Mouse (Mus musculus) CH12.LX (cell line): ENCODE measurements at regions not wholly inside any gene's neighbourhood (a gene's known extent, or its start where the extent isn't known, plus 50 kb on each side); places are given as distances from the start of the nearest gene placed in this dataset.

Experiments used
- DNase-seq: peaks from one replicate; pipeline ENCODE4 v3.0.0-alpha.2; 2013; ENCODE audit errors: extremely low read depth
- H3K27ac ChIP-seq: 2 replicates; pipeline ENCODE4 v1.5.1; 2012; ENCODE audit warnings: low read depth, mild to moderate bottlenecking, control low read depth, moderate library complexity; ENCODE audit not compliant: insufficient read depth
- H3K27me3 ChIP-seq: replicated peaks from 2 replicates; pipeline ENCODE3; 2012; ENCODE audit warnings: inconsistent platforms
- H3K36me3 ChIP-seq, 2 experiments: replicated peaks in 1 of 2; 2 replicates each; pipeline versions ENCODE3 to v1.6.1; 2012; ENCODE audit warnings: inconsistent platforms in 1 of 2, low read length in 1 of 2, mild to moderate bottlenecking in 1 of 2, mixed read lengths in 1 of 2, moderate library complexity in 1 of 2; ENCODE audit not compliant: control insufficient read depth in 1 of 2, insufficient read depth in 1 of 2
- H3K4me1 ChIP-seq, 2 experiments: 2 replicates each; pipeline ENCODE4 v1.6.1; 2012; ENCODE audit warnings: inconsistent platforms in 1 of 2, moderate library complexity in 1 of 2; ENCODE audit not compliant: insufficient read depth in 2 of 2, control insufficient read depth in 1 of 2
- H3K4me2 ChIP-seq: 2 replicates; pipeline ENCODE4 v1.6.1; 2012; ENCODE audit warnings: low read depth, mild to moderate bottlenecking, control low read depth; ENCODE audit not compliant: poor library complexity, insufficient read depth, severe bottlenecking
- H3K4me3 ChIP-seq, 3 experiments: fragments of 150-350 bp in 1 of 3; sonication (generic) in 1 of 3; replicated peaks in 1 of 3; 2 replicates each; pipeline versions ENCODE3 to v1.5.1; 2011 to 2012; ENCODE audit warnings: low read depth in 2 of 3, low read length in 2 of 3, mild to moderate bottlenecking in 2 of 3, moderate library complexity in 2 of 3, control low read depth in 1 of 3, improper control_type of control experiment in 1 of 3, inconsistent platforms in 1 of 3, mixed read lengths in 1 of 3; ENCODE audit not compliant: poor library complexity in 1 of 3
- H3K79me2 ChIP-seq: replicated peaks from 2 replicates; pipeline ENCODE4 v1.6.1; 2012; ENCODE audit warnings: mild to moderate bottlenecking, moderate library complexity; ENCODE audit not compliant: control insufficient read depth, poor library complexity, insufficient read depth, severe bottlenecking; ENCODE audit errors: extremely low read depth
- H3K9ac ChIP-seq: 2 replicates; pipeline ENCODE4 v1.6.1; 2012; ENCODE audit warnings: low read depth, mild to moderate bottlenecking, control low read depth, moderate library complexity; ENCODE audit not compliant: insufficient read depth
- H3K9me3 ChIP-seq: replicated peaks from 2 replicates; pipeline ENCODE3; 2012; ENCODE audit warnings: low read length, inconsistent platforms, mixed read lengths
- BHLHE40 ChIP-seq: IDR thresholded peaks from 2 replicates; pipeline ENCODE4 v1.6.1; 2011; ENCODE audit warnings: mild to moderate bottlenecking, low read depth, low read length, improper control_type of control experiment
- CHD2 ChIP-seq: IDR thresholded peaks from 2 replicates; pipeline ENCODE4 v1.6.1; 2011; ENCODE audit warnings: low read length, improper control_type of control experiment
- E2F4 ChIP-seq: IDR thresholded peaks from 2 replicates; pipeline ENCODE4 v1.6.1; 2011; ENCODE audit warnings: low read depth, low read length, improper control_type of control experiment; ENCODE audit not compliant: insufficient replicate concordance
- ELF1 ChIP-seq: IDR thresholded peaks from 2 replicates; pipeline ENCODE4 v1.6.1; 2014; ENCODE audit warnings: low read depth, mild to moderate bottlenecking, inconsistent platforms, low read length, improper control_type of control experiment
- ETS1 ChIP-seq: conservative IDR thresholded peaks from 2 replicates; pipeline ENCODE4 v1.6.1; 2012; ENCODE audit warnings: low read depth, mild to moderate bottlenecking, inconsistent platforms, low read length, improper control_type of control experiment, moderate library complexity
- GABPA ChIP-seq: IDR thresholded peaks from 2 replicates; pipeline ENCODE4 v1.6.1; 2012; ENCODE audit warnings: low read depth, low read length, improper control_type of control experiment, inconsistent platforms; ENCODE audit not compliant: insufficient replicate concordance
- IRF4 ChIP-seq: IDR thresholded peaks from 2 replicates; pipeline ENCODE4 v1.6.1; 2014; ENCODE audit warnings: low read depth, mild to moderate bottlenecking, inconsistent platforms, low read length, improper control_type of control experiment
- JUN ChIP-seq: IDR thresholded peaks from 2 replicates; pipeline ENCODE4 v1.6.1; 2011; ENCODE audit warnings: low read depth, mild to moderate bottlenecking, low read length, improper control_type of control experiment, moderate library complexity; ENCODE audit not compliant: insufficient read depth
- MAFK ChIP-seq: IDR thresholded peaks from 2 replicates; pipeline ENCODE4 v1.6.1; 2011; ENCODE audit warnings: low read length, improper control_type of control experiment; ENCODE audit not compliant: insufficient replicate concordance
- MAX ChIP-seq: IDR thresholded peaks from 2 replicates; pipeline ENCODE4 v1.6.1; 2011; ENCODE audit warnings: low read length, improper control_type of control experiment
- MAZ ChIP-seq: IDR thresholded peaks from 2 replicates; pipeline ENCODE4 v1.6.1; 2012; ENCODE audit warnings: low read depth, mild to moderate bottlenecking, inconsistent platforms, low read length, improper control_type of control experiment, moderate library complexity
- MEF2A ChIP-seq: IDR thresholded peaks from 2 replicates; pipeline ENCODE4 v1.6.1; 2014; ENCODE audit warnings: low read depth, mild to moderate bottlenecking, inconsistent platforms, low read length, improper control_type of control experiment, borderline replicate concordance
- MXI1 ChIP-seq: IDR thresholded peaks from 2 replicates; pipeline ENCODE4 v1.6.1; 2011; ENCODE audit warnings: mild to moderate bottlenecking, low read depth, low read length, improper control_type of control experiment
- NELFE ChIP-seq: IDR thresholded peaks from 2 replicates; pipeline ENCODE4 v1.6.1; 2011; ENCODE audit warnings: low read depth, low read length, improper control_type of control experiment
- PAX5 ChIP-seq: IDR thresholded peaks from 2 replicates; pipeline ENCODE4 v1.6.1; 2012; ENCODE audit warnings: low read length, inconsistent platforms, mixed read lengths
- POLR2AphosphoS2 ChIP-seq: IDR thresholded peaks from 2 replicates; pipeline ENCODE4 v1.6.1; 2011; ENCODE audit warnings: low read depth, low read length, improper control_type of control experiment
- RAD21 ChIP-seq: IDR thresholded peaks from 2 replicates; pipeline ENCODE4 v1.6.1; 2011; ENCODE audit warnings: low read depth, mild to moderate bottlenecking, low read length, improper control_type of control experiment, moderate library complexity
- RCOR1 ChIP-seq: conservative IDR thresholded peaks from 2 replicates; pipeline ENCODE4 v1.6.1; 2012; ENCODE audit warnings: low read depth, mild to moderate bottlenecking, inconsistent platforms, low read length, improper control_type of control experiment
- SIN3A ChIP-seq: IDR thresholded peaks from 2 replicates; pipeline ENCODE4 v1.6.1; 2012; ENCODE audit warnings: low read length, improper control_type of control experiment, inconsistent platforms
- TBP ChIP-seq: conservative IDR thresholded peaks from 2 replicates; pipeline ENCODE4 v1.6.1; 2011; ENCODE audit warnings: low read depth, low read length, improper control_type of control experiment
- TCF12 ChIP-seq: IDR thresholded peaks from 2 replicates; pipeline ENCODE4 v1.6.1; 2014; ENCODE audit warnings: low read depth, mild to moderate bottlenecking, inconsistent platforms, low read length, improper control_type of control experiment
- USF1 ChIP-seq: IDR thresholded peaks from 2 replicates; pipeline ENCODE4 v1.6.1; 2014; ENCODE audit warnings: low read depth, mild to moderate bottlenecking, inconsistent platforms, low read length, improper control_type of control experiment
- USF2 ChIP-seq: conservative IDR thresholded peaks from 2 replicates; pipeline ENCODE4 v1.6.1; 2011; ENCODE audit warnings: low read depth, low read length, improper control_type of control experiment
- ZMIZ1 ChIP-seq: IDR thresholded peaks from 2 replicates; pipeline ENCODE4 v1.6.1; 2012; ENCODE audit warnings: low read depth, mild to moderate bottlenecking, inconsistent platforms, low read length, improper control_type of control experiment
- ZNF384 ChIP-seq: IDR thresholded peaks from 2 replicates; pipeline ENCODE4 v1.6.1; 2012; ENCODE audit warnings: low read depth, low read length, improper control_type of control experiment, inconsistent platforms
- dilution Hi-C: fragments of 300-500 bp; cut with MboI; formaldehyde crosslinking; loops from 2 replicates; pipeline ENCODE4 v1.14.3; 2020; ENCODE audit warnings: low sequenced_read_pairs; ENCODE audit not compliant: extremely low pct_unique_long_range_greater_than_20kb, extremely low pct_ligation_motif_present
- in situ Hi-C: fragments of 300-500 bp; cut with MboI; formaldehyde crosslinking; loops from 3 replicates; pipeline ENCODE4 v1.14.3; 2019; ENCODE audit warnings: low sequenced_read_pairs, low pct_ligation_motif_present, low pct_unique_long_range_greater_than_20kb, mixed read lengths

- Histone ChIP-seq H3K4me1 (peaks cover 0 to 10% of the 10 kb centered on the region in 2 experiments; a peak in 3 of 4 replicates), H3K9me3 (no peaks in the 10 kb centered on the region), H3K4me3 (no peak overlapping the region), H3K27me3 (no peaks in the 10 kb centered on the region), H3K79me2 (no peaks in the 10 kb centered on the region), H3K4me2 (no peak overlapping the region), H3K9ac (no peak overlapping the region), H3K36me3 (no peaks in the 10 kb centered on the region), H3K27ac (no peak overlapping the region)
- dilution Hi-C loops (no loop called here), in situ Hi-C loops (no loop called here)
- no peak for TF ChIP-seq E2F4
- no peak for TF ChIP-seq MAX
- no peak for TF ChIP-seq RCOR1
- TF ChIP-seq TCF12, result no peak
- TF ChIP-seq TBP, result no peak
- no peak for TF ChIP-seq MAZ
- no peak for TF ChIP-seq POLR2AphosphoS2
- TF ChIP-seq ELF1, result no peak
- no peak for TF ChIP-seq RAD21
- TF ChIP-seq MAFK, result no peak
- TF ChIP-seq USF1, result no peak
- no peak for TF ChIP-seq ETS1
- TF ChIP-seq ZMIZ1, result no peak
- no peak for TF ChIP-seq IRF4
- no peak for TF ChIP-seq PAX5
- no peak for TF ChIP-seq MXI1
- no peak for TF ChIP-seq MEF2A
- no peak for TF ChIP-seq CHD2
- no peak for TF ChIP-seq USF2
- no peak for DNase-seq
Measured at GRCm38 (mm10) chr17:85859926-85860707, 172.0 kb upstream of the Six2 start.

- in situ Hi-C loops (no loop called here), dilution Hi-C loops (no loop called here)
- Histone ChIP-seq H3K4me2 (no peak overlapping the region), H3K9ac (no peak overlapping the region), H3K4me1 (peaks cover 0 to 3% of the 10 kb centered on the region in 2 experiments; a peak in 2 of 4 replicates), H3K79me2 (no peaks in the 10 kb centered on the region), H3K27ac (no peak overlapping the region), H3K36me3 (no peaks in the 10 kb centered on the region), H3K27me3 (no peaks in the 10 kb centered on the region), H3K4me3 (no peak overlapping the region), H3K9me3 (no peaks in the 10 kb centered on the region)
- DNase-seq, result no peak
- no peak for TF ChIP-seq IRF4
- no peak for TF ChIP-seq USF2
- no peak for TF ChIP-seq RCOR1
- no peak for TF ChIP-seq TBP
- no peak for TF ChIP-seq MEF2A
- no peak for TF ChIP-seq ZMIZ1
- TF ChIP-seq BHLHE40, result no peak
- no peak for TF ChIP-seq MAZ
- TF ChIP-seq ZNF384, result no peak
- TF ChIP-seq E2F4, result no peak
- TF ChIP-seq NELFE, result no peak
- no peak for TF ChIP-seq POLR2AphosphoS2
- no peak for TF ChIP-seq SIN3A
- no peak for TF ChIP-seq GABPA
- no peak for TF ChIP-seq JUN
Measured at GRCm38 (mm10) chr17:85858516-85858915, 170.4 kb upstream of the Six2 start.
